Mouse (Mus musculus) ovary, postnatal 36 days (tissue): ENCODE data around the gene Asb18.

ENCODE experiments used
- DNase-seq: peaks from one replicate; pipeline ENCODE4 v3.0.0; 2022; ENCODE audit warnings: low spot score, mixed read lengths

The Asb18 gene

DNA sequence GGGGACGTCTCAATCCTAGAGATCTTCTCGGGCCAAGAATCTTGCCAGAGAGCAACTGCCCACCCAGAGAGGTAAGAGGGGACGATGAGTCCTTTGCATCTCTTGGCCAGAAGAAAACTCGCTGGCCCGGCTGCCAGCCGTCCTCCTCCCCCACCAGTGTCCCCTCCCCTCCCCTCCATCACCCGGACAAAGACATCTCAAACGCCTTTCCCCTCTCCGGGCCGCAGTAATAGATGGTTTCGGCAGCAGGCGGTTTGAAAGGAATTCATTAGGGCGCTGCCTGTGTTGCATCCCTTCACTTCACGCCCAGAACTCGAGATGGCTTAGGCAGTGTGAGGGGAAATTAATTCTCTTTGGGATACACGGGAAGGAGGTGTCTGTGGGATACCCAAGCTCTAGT lies 81.8 kb downstream of the Asb18 start:
- DNase-seq, result no peak

DNA sequence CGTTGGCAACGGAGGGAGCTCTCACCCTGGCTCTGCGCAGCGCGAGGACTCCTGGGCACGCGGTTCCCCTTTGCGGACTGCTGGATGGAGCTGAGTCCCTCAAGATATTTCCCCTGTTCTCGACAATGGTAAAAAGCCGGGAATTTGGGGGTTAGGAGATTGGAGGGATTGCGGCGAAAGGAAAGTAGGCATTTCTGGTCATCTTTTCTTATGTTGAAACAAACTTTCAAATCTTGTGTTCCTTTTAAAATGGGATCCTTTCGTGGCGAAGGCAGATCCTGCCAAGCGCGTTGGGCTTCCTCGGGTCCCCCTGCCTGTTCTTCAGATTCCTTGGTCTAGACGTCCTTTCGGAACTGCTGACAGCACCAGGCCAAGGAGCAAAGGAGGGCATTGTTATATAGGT lies 82.4 kb downstream of the Asb18 start:
- no peak for DNase-seq

DNA sequence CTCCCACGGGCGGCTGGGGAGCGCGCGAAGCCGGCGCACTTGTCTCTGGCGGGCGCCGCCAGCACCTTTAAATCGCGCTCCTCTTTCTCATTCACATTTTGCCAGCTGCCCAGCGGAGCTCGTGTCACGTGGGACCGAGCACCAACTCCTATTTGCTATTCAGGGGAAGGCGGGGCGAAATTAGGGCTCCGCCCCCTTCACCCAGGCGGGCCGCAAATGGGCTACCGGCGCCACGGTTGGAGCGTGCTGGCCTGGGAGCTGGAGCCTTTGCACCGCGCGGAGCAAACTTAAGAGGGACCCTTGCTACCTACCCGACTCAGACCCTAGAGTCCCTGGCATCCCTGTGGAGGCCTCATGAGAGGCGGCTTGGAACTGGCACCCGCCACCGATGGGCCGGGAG lies 83.3 kb downstream of the Asb18 start, which contains the start of gene Gbx2:
Gbx2 (minus strand) TSS at position 60 of the 400 bp plus-strand sequence.
- peak; percentile 47 for DNase-seq

DNA sequence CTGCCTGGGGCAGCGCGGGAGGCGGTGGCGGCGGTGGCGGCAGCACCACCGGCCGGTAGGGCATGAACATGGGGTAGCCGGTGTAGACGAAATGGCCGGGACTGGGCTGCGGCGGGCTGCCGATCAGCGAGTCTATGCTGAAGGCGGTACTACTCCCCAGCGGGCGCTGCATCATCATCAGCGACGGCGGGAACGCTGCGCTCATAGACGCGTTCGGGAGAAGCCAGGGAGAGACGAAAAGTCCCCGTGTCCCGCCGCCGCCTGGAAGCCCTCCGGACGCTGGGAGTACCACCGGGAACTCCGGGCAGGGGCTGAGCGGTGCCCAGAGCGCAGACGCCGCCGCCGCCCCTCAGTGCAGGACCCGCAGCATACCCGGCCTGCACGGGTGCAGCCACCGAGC lies 83.9 kb downstream of the Asb18 start:
- no peak for DNase-seq

DNA sequence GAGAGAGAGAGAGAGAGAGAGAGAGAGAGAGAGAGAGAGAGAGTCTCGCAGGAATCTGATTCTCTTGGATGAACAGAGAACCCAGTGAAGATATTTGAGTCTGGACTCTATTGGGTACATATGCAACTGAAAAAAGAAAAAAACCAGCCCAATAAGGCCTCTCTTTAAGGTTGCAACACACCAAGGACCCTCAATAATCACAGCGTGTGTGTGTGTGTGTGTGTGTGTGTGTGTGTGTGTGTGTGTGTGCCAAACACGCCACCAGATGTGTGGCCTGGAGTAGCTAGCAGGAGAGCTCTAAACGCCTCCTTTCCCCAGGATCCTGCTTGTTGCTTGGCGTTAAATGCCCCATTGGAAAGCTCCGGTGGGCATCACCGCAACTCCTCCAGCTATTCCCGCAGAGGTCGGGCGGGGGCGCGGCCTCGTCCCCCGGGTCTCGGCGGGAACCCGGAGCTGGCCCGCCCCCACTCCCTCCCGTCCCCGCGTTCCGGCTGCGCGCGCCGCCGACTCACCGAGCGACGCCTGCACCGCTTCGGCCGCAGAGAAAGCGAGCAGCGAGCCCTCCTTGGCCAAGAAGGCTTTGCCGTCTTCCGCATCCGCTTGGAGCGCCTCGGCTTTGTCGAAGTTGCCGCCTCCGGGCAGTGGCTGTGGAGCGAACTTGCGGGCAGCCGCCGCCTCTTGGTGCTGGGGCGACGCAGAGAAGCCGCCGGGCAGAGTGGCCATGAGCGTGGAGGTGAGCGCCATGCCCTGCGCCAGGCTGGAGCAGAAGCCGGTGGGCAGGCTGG lies 84.6 kb downstream of the Asb18 start:
- no peak for DNase-seq

DNA sequence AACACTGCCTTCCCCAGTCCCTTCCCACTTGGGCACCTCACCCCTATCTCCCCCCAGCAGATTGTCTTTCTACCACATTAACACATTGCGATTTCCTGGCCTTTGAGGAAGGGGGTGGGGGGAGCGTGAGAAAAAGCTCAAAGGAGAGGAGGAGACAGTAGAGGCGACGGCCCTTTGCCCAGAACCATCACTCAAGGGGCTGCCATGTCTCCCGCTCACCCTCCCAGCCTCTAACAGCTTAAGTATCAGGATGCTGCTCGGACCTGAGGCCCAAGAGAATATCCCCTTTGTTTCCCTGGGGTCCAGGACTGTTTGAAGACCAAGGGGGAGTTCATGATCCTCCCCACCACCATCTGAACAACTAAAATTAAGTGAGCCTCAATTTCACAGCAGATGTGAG lies 85.3 kb downstream of the Asb18 start:
- no peak for DNase-seq

DNA sequence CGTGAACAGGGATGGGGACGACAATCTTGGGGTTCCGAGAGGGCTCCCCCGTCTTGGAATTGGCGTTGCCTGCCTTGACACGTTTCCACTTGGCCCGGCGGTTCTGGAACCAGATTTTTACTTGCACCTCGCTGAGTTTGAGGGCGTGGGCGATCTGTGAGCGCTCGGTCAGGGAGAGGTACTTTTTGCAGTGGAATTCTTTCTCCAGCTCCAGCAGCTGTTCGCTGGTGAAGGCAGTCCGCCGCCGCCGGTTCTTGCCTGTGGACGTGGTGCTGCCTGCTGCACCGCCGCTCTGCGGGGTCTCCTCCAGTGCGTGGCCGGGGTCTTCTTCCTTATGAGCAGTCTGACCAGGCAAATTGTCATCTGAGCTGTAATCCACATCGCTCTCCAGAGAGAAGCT lies 85.8 kb downstream of the Asb18 start:
- DNase-seq, result no peak

DNA sequence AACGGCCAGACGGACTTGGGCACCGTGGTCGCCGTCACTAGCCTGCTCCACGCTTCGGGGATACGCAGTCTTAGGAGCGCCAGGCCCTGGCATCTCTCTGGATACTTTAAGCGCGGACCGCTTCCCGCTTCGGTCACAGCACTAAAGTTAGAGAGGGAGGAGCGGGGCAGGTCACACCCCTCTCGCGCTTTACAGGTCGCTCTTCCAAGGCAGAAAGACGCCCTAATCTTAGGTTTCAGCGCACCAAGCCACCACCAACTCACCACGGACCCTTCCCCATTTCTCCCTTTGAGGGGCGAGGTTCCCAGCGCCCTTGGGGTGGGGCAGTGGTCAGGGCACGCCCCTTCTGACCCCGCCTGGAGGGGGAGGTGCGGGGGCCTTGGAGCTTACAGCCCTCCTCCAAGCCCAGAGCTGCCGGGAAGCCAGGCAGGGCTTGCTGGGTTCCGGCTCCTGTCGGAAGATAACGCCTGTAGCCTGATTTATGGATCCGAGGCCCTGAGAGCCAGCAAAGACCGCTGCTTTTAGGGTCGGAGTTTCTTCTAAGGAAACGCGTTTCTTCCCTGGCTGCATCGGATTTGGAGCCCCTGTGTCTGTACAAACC lies 87.3 kb downstream of the Asb18 start:
- no peak for DNase-seq

DNA sequence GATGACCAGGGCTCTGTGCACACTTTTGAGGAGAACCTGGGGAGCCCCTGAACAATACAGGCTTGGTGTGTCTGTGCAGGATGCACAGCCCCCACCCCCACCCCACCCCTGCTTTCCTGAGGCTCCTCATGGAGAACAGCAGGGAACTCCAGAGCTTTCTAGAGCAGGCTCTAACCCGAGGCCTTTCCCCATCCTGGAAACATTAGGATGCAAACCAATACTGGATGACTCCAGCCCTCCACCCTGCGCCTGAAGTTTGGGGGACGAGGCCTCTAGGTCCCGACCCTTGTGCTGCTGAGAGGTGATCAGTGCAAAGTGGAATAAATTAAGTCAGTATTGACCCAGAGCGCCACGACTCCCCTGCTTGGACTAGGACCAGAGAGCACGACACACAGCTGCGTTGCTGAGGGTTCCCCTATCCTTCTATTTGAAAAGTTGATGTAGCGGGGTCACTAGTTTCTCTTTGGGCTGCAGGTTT lies 87.8 kb downstream of the Asb18 start:
- DNase-seq, result no peak

DNA sequence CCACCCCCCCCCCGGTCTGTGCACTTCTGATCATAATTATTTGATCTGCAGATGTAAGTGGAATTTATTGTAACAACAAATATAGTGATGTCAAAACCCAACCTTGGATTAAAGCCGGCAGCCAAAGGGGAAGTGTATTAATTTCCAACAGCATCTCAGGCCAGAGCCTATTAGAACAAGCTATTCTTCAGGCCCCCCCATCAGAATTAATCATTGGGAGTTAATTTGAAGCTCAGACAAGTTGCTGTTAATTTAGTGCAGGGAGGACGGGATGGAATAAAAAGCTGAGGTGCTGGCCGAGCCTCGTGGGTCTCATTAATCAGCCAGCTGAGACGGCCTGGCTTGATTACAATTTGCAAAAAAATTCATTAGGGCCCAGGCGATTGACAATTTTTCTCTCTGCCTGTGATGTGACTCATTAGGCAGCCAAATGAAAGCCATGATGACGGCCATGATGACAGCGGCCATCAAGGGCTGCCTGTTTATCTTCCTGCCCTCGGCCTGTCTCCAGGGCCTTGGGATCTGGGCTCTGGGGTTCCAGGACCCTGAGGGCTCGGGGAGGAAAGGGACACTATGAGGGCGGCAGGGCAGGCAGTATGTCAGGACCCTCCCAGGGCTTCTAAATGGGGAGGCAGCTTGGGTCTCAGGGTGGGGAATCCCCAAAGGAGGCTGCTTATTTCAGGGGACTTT lies 88.8 kb downstream of the Asb18 start:
- no peak for DNase-seq

DNA sequence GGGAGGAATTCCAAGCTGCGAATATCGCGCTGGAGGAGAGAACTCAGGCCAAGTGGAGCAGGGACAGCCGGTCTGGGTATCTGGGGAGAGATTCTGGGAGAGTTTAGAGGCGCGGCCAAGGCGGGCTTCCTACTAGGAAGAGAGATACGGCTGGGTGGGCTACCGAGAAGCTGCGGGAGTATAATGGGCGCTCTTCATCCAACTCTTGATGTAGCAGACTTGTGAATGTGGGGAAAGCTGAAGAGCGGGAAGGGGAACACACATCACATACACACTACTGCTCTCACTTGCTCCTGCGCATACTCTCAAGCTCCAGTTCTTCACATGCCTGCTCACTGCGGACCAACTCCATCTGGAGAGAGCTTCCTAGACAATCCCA lies 90.8 kb downstream of the Asb18 start:
- no peak for DNase-seq

DNA sequence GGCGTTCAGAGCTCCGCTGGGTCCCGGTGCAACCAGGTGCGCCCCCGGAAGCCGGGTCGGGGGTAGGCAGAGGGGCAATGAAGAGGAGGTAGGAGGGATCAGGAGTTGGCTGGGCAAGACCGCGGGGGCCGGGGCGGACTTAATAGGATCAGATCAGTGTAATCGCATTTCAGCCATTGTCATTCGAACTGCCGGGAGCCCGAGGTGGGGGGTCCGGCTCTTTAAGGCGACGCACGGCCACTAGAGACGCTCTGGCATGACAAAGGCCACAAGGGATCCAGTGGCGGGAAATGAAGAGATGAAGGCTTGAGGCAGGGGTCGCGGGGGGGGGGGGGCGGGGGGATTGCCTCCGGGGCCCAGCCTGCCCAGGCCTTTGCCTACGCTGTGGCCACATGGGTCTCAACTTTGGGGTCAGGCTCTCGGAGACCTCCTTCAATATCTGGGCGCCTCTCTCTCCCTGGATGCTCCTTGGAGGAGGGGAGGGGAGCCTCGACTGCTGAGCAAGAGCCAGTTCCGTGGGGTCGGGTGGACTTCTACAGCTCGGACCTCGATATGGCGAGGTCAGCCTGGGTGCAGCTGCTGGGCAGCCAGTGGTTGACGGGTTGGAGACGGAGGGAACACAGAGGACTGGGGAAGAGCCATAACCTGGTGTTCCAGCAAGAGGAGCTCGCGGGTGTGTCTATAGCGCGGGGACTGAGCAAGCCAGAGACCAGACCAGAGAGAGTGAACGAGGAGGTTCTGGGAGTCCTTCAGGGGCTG lies 91.4 kb downstream of the Asb18 start:
- no peak for DNase-seq

DNA sequence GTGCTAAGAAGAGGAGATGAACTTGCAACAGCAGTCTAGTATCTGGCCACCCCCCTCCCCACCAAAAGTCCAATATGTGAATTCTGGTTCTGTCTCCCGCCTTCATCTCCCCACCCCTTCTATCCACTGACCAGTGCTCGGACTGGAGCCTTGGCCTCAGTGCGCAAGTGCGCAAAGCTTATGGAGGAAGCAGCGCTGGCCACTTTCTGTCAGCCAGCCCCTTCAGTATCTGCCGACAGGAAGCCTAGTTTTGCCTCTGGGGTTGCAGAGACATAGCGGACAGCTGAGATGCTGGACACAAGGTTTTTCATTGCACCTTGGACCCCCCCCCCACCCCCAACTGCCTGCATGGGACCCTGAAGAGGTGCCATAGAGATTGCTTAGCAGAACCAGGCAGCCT lies 92.2 kb downstream of the Asb18 start:
- no peak for DNase-seq

DNA sequence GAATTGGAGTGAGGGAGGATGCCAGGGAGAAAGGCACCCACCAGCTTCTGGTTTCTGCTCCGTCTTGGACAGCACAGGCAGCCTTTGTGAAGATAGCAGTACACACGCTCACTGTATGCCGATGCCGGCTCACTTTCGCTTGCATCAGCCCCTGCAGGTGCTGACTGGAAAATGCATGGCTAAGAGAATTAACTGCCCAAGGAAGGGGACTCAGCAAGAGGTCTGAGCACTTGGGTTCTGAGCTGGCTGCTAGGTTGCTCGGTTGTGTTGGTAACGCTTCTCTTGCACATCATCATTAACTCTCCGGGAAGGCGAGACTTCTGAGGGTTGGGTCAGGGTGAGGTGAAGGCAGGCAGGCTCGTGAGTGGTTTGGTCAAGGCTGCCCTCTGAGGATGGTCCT lies 92.7 kb downstream of the Asb18 start:
- DNase-seq, result no peak

DNA sequence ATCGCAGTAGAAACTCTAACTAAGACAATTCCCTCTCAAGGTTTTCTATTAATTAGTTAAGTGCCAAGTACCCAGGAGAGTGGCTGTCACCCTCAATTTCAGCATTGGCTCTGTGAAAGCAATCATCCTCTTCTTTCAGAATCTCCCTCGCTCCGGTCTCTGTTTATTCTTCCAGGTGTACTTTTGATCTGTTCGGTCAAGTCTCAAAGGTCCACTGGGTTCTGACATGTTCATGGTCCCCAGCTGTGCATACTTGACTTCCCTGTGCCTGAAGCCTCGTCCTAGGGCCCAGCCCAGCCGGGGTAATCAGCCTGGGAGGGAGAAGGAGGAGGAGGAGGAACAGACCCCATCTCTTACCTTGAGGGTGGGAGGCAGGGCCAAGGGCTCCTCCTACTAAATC lies 95.3 kb downstream of the Asb18 start:
- DNase-seq, result no peak

DNA sequence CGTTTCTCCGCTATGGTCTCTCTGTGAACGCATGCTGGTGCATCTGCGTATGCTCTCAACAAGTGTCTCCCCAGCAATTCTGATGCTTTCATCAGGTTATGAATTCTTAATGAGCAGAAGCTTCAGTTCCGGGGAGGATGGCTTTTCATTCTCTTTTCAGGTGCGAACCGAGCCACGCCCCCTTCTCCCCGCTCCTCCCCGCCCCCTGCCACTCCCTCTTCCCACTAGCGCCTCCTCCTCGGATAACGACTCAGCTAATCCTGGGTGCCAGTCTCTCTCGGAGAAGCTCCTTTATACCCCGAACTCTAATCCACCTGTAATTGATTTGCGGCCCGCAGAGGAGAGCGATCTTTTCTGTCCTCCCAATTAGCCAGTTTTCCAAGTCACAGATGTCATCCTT lies 96.4 kb downstream of the Asb18 start:
- no peak for DNase-seq

DNA sequence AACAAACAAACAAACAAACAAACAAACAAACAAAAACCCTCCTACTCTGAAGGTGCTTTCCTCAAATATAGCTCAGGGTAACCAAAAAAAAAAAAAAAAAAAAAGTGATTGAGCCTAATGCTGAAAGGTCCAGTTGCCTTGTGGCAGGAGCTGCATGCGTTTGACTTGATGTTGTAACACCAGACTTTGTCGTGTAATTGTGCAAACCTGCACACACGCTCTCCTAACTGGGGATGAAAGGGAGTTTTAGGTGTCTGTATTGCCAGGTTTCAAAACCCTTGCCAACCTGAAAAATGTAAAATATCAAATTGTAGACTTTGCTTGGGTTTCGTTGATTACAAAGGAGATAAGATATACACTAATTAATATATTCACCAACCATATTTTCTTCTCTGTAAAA lies 100.9 kb downstream of the Asb18 start:
- DNase-seq, result no peak

DNA sequence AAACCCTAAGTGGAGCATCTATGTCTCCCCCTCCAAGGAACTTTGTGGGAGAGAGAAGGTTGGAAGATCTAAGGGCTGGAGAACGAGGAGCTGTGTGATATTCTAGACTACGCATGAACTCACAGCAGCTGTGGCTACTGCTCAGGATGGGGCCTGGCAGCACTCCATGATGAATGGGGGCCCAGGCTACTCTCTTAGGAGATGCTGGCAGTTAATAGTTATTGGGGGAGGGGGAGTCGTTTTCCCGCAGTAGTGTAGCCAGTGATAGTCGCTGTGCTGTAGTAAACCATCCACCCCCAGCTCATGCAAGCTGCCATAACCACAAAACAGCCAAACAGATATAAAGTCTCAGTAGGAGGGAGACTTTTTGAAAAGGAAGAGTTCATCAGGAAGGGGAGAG lies 102.1 kb downstream of the Asb18 start:
- DNase-seq, result no peak

DNA sequence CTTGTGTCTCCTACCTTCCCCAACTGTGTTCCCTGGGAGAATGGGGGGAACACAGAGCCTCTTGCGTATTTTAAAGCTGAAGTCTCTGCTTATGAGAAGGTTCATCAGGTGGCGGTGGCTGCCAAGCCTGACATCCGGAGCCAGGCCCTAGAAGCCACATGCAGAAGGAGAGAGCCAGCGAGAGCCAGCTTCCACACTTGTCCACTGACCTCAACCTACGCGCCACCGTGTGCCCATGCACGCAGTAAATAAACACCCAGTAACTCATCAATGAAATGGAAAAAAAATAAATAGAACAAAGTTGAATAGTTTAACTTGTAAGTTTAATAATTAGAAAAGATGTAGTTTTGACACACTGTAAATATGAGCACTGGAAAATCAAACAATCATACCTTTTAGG lies 104.7 kb downstream of the Asb18 start:
- no peak for DNase-seq

DNA sequence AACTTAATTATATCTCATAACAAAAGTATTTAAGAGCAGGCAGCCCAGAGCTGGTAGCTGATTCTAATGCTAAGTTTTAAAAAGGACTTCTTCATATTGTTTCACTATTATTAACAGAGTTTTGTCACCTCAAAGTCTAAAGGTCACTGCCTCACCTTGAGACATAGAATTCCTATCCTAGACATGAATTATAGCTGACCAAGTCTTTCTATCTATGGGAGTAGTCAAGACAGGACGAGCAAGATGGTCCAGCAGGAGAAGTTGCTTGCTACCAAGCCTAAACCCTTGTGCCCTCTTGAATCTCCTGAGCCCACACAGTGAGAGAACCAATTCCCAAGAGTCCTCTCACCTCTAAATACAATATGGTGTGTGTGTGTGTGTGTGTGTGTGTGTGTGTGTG lies 111.8 kb downstream of the Asb18 start:
- no peak for DNase-seq

DNA sequence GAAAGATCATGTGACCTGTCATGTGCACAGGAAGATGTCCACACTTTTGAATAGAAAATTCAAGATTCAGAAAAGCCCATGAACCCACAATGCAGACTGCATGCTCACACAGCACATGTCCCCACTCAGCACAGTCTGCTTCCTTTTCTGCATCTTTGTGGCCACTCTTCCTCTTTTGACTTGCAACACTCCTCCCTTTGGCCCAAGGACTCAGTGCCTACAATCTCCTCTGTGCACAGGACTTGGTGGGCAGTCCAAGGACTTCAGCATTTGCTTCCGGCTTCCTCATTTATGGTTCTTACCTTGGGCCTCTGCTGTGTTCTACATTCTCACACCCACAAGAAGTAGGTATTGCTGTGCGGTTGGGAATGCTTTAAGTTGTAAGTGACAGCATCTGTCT lies 112.2 kb downstream of the Asb18 start:
- no peak for DNase-seq

DNA sequence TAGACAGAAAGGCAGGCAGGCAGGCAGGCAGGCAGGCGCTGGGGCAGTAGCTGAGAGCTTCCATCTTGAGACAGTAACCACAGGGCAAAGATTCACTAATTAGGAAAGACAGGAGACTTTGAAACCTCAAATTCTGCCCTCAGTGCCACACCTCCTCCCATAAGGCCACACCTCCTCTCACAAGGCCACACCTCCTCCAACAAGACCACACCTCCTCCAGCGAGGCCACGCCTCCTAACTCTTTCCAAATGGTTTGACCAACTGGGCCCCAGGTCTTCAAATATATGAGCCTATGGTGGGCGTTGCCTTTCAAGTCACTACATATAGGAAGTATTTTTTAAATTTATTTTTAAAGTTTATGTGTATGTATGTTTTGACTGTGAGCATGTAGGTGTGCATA lies 113.1 kb downstream of the Asb18 start:
- DNase-seq, result no peak
